Mouse (Mus musculus): Measurements from ENCODE around the gene Ablim1. TPM values are rescaled to one million over a fixed set of nuclear protein-coding genes. Genes with fewer than 3 reads are reported as not detected.
A peak's percentile ranks its signal among the peaks of the same experiment; 100 is the strongest.

The Ablim1 gene
- total and polyA plus RNA-seq, 2 experiments from 2014 or later: 44.7 to 71.7 TPM

GRCm38 (mm10) chr19:57130591-57130990 is 184.1 kb downstream of the Ablim1 start:
- Histone ChIP-seq H3K36me3 (ENCODE audit: insufficient read depth, low read length) (0 out of 2 replicates have a peak, but pooled peaks cover 7% of the 10 kb centered on the region), H3K9ac (replicated peaks; ENCODE audit: low read length) (no peak overlapping the region), H3K4me1 (ENCODE audit: insufficient read depth, low read length) (peaks cover 5% of the 10 kb centered on the region; the same call in 1 of the 2 replicates), H3K4me2 (ENCODE audit: low read depth, low read length) (no peak overlapping the region), H3K4me3 (ENCODE audit: low read length) (no peak overlapping the region), H3K9me3 (ENCODE audit: low read length) (no peaks in the 10 kb centered on the region), H3K27ac (no peak overlapping the region), H3K27me3 (ENCODE audit: insufficient read depth, low read length) (no peaks in the 10 kb centered on the region)
- no peak for DNase-seq (ENCODE audit: low spot score)
- 93% methylated on average over 4 of the region's 4 CpGs for WGBS
- no peak for TF ChIP-seq CTCF (IDR thresholded peaks at IDR 0.05; ENCODE audit: low read depth)
- ATAC-seq: no peak

GRCm38 (mm10) chr19:57129729-57130128 is 185.0 kb downstream of the Ablim1 start:
- Histone ChIP-seq H3K9me3 (ENCODE audit: low read length) (no peaks in the 10 kb centered on the region), H3K4me1 (ENCODE audit: insufficient read depth, low read length) (peaks cover 2% of the 10 kb centered on the region; the same call in 1 of the 2 replicates), H3K4me3 (ENCODE audit: low read length) (no peak overlapping the region), H3K9ac (replicated peaks; ENCODE audit: low read length) (no peak overlapping the region), H3K4me2 (ENCODE audit: low read depth, low read length) (no peak overlapping the region), H3K36me3 (ENCODE audit: insufficient read depth, low read length) (0 out of 2 replicates have a peak, but pooled peaks cover 7% of the 10 kb centered on the region), H3K27me3 (ENCODE audit: insufficient read depth, low read length) (no peaks in the 10 kb centered on the region), H3K27ac (no peak overlapping the region)
- no peak for TF ChIP-seq CTCF (IDR thresholded peaks at IDR 0.05; ENCODE audit: low read depth)
- WGBS: 93% methylated on average over 9 of the region's 9 CpGs
- DNase-seq (ENCODE audit: low spot score) (no peak), ATAC-seq (no peak)

DNA sequence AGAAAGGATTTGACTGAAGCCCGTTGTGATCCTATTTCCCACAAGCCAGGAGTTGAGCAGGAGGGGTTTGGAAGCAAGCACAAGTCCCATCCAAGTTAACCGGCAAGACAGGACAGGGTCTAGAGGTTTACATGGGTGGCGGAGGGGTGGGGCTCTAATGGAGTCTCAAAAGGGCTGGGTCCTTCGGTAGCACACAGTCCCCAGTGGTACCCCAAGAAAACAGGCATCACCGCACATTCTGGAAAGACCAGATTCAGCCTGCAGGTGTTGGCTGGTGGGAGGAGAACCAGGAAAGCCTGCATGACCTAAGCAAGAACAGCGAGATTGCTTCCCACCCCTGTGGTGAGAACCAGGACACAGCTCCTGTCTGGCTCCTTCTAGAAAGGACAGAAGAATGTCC is 186.7 kb downstream of the Ablim1 start:
- H3K4me1 ChIP-seq (ENCODE audit: insufficient read depth, low read length): peaks cover 4% of the 10 kb centered on the region; the same call in 1 of the 2 replicates
- H3K4me2 ChIP-seq (ENCODE audit: low read depth, low read length): no peak overlapping the region
- no peaks in the 10 kb centered on the region for H3K27me3 ChIP-seq (ENCODE audit: insufficient read depth, low read length)
- H3K4me3 ChIP-seq (ENCODE audit: low read length): no peak overlapping the region
- WGBS: 65% methylated on average over 6 of the region's 6 CpGs
- DNase-seq (ENCODE audit: low spot score) (no peak), ATAC-seq (no peak)
- TF ChIP-seq CTCF (IDR thresholded peaks at IDR 0.05; ENCODE audit: low read depth): no peak
- H3K9me3 ChIP-seq (ENCODE audit: low read length): no peaks in the 10 kb centered on the region
- 0 out of 2 replicates have a peak, but pooled peaks cover 7% of the 10 kb centered on the region for H3K36me3 ChIP-seq (ENCODE audit: insufficient read depth, low read length)
- H3K27ac ChIP-seq: no peak overlapping the region
- H3K9ac ChIP-seq (replicated peaks; ENCODE audit: low read length): no peak overlapping the region

DNA sequence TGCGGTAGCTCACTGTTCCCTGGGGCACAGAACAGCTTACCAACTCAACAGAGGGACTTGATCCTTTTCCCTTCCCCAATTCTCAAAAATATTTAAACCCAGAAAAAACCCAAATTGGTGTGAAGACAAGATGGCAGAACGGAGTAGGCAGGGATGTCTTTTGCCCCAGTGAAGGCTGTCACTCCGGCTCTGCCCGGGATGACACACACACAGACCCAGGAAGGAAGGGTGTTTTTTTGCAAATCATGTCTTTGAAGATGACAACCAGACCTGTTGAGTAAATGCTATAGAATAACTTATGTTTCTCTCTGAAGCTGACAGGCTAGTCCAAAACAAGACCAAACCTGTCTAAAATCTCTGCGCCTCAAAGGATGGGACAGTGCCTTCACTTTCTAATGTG is 187.2 kb downstream of the Ablim1 start:
- DNase-seq (ENCODE audit: low spot score) (no peak), ATAC-seq (no peak)
- no peak overlapping the region for H3K9ac ChIP-seq (replicated peaks; ENCODE audit: low read length)
- no peak overlapping the region for H3K4me2 ChIP-seq (ENCODE audit: low read depth, low read length)
- H3K4me1 ChIP-seq (ENCODE audit: insufficient read depth, low read length): peaks cover 4% of the 10 kb centered on the region; the same call in 1 of the 2 replicates
- no peak for TF ChIP-seq CTCF (IDR thresholded peaks at IDR 0.05; ENCODE audit: low read depth)
- 0 out of 2 replicates have a peak, but pooled peaks cover 7% of the 10 kb centered on the region for H3K36me3 ChIP-seq (ENCODE audit: insufficient read depth, low read length)
- no peaks in the 10 kb centered on the region for H3K9me3 ChIP-seq (ENCODE audit: low read length)
- H3K4me3 ChIP-seq (ENCODE audit: low read length): no peak overlapping the region
- no peak overlapping the region for H3K27ac ChIP-seq
- H3K27me3 ChIP-seq (ENCODE audit: insufficient read depth, low read length): no peaks in the 10 kb centered on the region
- WGBS: 85% methylated on average over 5 of the region's 5 CpGs

- WGBS: 76% methylated on average over 10 of the region's 10 CpGs
Measured at GRCm38 (mm10) chr19:57126950-57127349, 187.8 kb downstream of the Ablim1 start.

GRCm38 (mm10) chr19:57124906-57125305 is 189.8 kb downstream of the Ablim1 start:
- Histone ChIP-seq H3K36me3 (ENCODE audit: insufficient read depth, low read length) (no peaks in the 10 kb centered on the region), H3K9ac (replicated peaks; ENCODE audit: low read length) (no peak overlapping the region), H3K9me3 (ENCODE audit: low read length) (no peaks in the 10 kb centered on the region), H3K4me2 (ENCODE audit: low read depth, low read length) (no peak overlapping the region), H3K27me3 (ENCODE audit: insufficient read depth, low read length) (no peaks in the 10 kb centered on the region), H3K4me1 (ENCODE audit: insufficient read depth, low read length) (peaks cover 7% of the 10 kb centered on the region; the same call in 1 of the 2 replicates), H3K27ac (no peak overlapping the region), H3K4me3 (ENCODE audit: low read length) (no peak overlapping the region)
- ATAC-seq (no peak), DNase-seq (ENCODE audit: low spot score) (no peak)
- 71% methylated on average over 4 of the region's 4 CpGs for WGBS
- no peak for TF ChIP-seq CTCF (IDR thresholded peaks at IDR 0.05; ENCODE audit: low read depth)

More at GRCm38 (mm10) chr19:57126950-57127349, 187.8 kb downstream of the Ablim1 start:
- DNase-seq (ENCODE audit: low spot score) (no peak), ATAC-seq (no peak)
- Histone ChIP-seq H3K4me3 (ENCODE audit: low read length) (no peak overlapping the region), H3K27me3 (ENCODE audit: insufficient read depth, low read length) (no peaks in the 10 kb centered on the region), H3K4me2 (ENCODE audit: low read depth, low read length) (no peak overlapping the region), H3K4me1 (ENCODE audit: insufficient read depth, low read length) (peaks cover 4% of the 10 kb centered on the region; the same call in 1 of the 2 replicates), H3K27ac (no peak overlapping the region), H3K36me3 (ENCODE audit: insufficient read depth, low read length) (0 out of 2 replicates have a peak, but pooled peaks cover 7% of the 10 kb centered on the region), H3K9ac (replicated peaks; ENCODE audit: low read length) (no peak overlapping the region), H3K9me3 (ENCODE audit: low read length) (no peaks in the 10 kb centered on the region)
- no peak for TF ChIP-seq CTCF (IDR thresholded peaks at IDR 0.05; ENCODE audit: low read depth)

DNA sequence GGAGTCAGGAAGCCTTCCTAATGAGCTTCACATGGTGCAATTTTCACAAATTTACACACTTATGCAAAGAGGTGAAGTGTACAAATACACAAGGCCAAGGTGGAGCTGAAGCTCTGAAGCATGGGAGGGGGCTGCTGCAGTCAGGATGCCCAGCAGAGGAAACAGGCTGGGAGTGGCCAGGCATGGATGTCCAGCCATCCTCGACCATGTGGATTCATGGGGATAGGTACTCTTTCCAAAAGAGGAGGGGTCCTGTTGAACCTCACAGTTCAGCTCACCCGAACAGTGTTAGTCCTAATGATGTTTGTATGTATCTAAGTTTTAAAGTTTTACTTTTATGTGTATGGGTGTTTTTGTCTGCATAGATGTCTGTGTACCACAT is 190.6 kb downstream of the Ablim1 start:
- no peak overlapping the region for H3K9ac ChIP-seq (replicated peaks; ENCODE audit: low read length)
- no peak for TF ChIP-seq CTCF (IDR thresholded peaks at IDR 0.05; ENCODE audit: low read depth)
- peaks cover 11% of the 10 kb centered on the region; the same call in 1 of the 2 replicates for H3K4me1 ChIP-seq (ENCODE audit: insufficient read depth, low read length)
- H3K27me3 ChIP-seq (ENCODE audit: insufficient read depth, low read length): no peaks in the 10 kb centered on the region
- no peaks in the 10 kb centered on the region for H3K36me3 ChIP-seq (ENCODE audit: insufficient read depth, low read length)
- H3K9me3 ChIP-seq (ENCODE audit: low read length): no peaks in the 10 kb centered on the region
- ATAC-seq: no peak
- no peak for DNase-seq (ENCODE audit: low spot score)
- 67% methylated on average over 2 of the region's 2 CpGs for WGBS
- no peak overlapping the region for H3K4me2 ChIP-seq (ENCODE audit: low read depth, low read length)
- no peak overlapping the region for H3K4me3 ChIP-seq (ENCODE audit: low read length)
- H3K27ac ChIP-seq: peak overlapping the region; percentile 67; the same call in 1 of the 2 replicates

Data from hindbrain, postnatal 0 days (tissue).